Mouse (Mus musculus): ENCODE data around the gene Rps6ka2. TPM values are rescaled to one million over a fixed set of nuclear protein-coding genes. Genes with fewer than 3 reads are reported as not detected.

Gene Rps6ka2
- 1.5 and 1.6 TPM in 2 replicates for polyA plus RNA-seq (2012; rRNA removed; ENCODE audit: low replicate concordance)

DNA sequence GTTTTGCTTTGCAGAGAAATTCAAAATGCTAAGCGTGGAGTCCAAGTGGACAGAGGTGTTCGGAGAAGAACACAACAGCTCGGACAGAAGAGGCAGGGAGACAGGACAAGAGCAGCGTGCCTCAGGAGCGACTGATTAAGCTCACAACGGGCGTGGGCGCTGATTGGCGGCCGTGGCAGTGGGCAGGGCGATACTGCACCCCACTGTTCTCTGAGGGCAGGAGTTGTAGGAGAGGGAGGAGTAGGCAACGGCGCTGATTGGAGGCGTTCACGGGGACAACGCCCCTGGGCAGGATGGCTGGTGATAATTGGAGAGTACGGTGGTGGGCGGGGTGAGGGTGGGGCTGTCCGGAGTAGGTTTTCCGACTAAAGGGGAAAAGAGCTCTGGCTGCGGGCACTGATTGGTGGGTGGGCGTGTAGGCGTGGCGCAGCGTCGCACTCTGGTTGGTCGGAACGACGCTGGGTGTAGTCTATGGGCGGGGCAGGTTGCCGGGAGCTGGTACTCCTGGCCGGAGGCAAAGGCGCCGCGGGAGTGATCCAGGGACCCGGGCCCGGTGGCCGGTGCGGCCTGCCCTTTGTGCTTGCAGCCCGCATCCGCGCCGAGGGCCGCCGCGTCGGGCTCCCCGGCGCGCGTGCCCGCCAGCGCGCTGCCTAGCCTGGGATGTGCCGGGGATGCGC lies at the start of gene Rps6ka2:
Rps6ka2 (plus strand) TSS at position 489 of the 677 bp plus-strand sequence.

DNA sequence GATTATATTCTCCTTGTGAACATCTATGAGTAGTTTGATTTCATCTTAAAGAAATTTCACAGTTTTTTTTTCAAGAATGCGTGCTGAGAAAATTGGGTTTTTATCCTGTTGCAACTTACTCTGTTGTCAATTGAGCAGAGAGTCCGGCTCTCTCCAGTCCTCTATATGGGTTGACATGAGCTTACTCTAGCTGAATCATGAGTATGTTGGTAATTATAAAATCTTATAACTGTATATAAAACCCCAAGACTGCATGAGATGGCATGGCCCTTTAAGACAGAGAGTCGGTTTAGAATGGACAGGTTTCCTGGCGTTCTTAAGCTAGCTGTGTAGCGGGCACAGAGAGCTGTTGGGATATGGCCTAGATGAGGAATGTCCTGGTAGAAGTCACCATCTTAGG lies 154.4 kb downstream of the Rps6ka2 start, which contains the start of gene Tcp10a:
Tcp10a (plus strand) TSS at position 301 of the 400 bp plus-strand sequence.

DNA sequence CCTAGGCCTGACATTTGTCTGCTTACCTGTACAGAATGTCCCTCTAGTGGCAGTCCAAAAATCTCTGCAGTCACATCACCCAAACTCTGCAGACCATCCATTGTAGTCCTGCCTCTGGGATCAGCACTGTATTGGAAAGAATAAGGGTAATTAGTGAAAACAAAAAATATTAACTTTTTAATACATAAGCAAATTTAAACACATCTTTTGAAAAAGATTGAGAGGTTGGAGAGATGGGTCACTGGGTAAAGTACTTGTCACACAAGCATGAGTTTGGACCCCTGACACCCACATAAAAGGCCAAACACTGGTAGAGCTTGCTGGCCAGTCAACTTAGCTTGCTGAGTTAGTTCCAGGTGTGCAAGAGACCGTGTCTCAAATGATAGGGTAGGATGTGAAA lies 182.7 kb downstream of the Rps6ka2 start, which contains the start of gene Ttll2:
Ttll2 (minus strand) TSS at position 101 of the 400 bp plus-strand sequence.

Other genes with a start within 250 kb of the Rps6ka2 start
- 25.1 and 29.1 TPM in 2 replicates for gene Rsph3b, start 221.4 kb upstream of the Rps6ka2 start, polyA plus RNA-seq (2012; rRNA removed; ENCODE audit: low replicate concordance)
- 3.1 and 4.2 TPM in 2 replicates for gene Tagap1, start 209.0 kb upstream of the Rps6ka2 start, polyA plus RNA-seq (2012; rRNA removed; ENCODE audit: low replicate concordance)
- 42.0 and 55.3 TPM in 2 replicates for gene Rnaset2b, start 199.5 kb upstream of the Rps6ka2 start, polyA plus RNA-seq (2012; rRNA removed; ENCODE audit: low replicate concordance)
- 9.4 TPM in 1 of 2 replicates, not detected in the other for gene Gm49721, start 191.2 kb upstream of the Rps6ka2 start, polyA plus RNA-seq (2012; rRNA removed; ENCODE audit: low replicate concordance)
- not detected in 2 replicates for gene Gm1604a, start 144.5 kb upstream of the Rps6ka2 start, polyA plus RNA-seq (2012; rRNA removed; ENCODE audit: low replicate concordance)
- not detected in 2 replicates for gene Tcp10a, start 154.5 kb downstream of the Rps6ka2 start, polyA plus RNA-seq (2012; rRNA removed; ENCODE audit: low replicate concordance)
- 0.89 and 5.2 TPM in 2 replicates for gene Ttll2, start 182.6 kb downstream of the Rps6ka2 start, polyA plus RNA-seq (2012; rRNA removed; ENCODE audit: low replicate concordance)
- gene Gm49630, start 201.9 kb downstream of the Rps6ka2 start, polyA plus RNA-seq (2012; rRNA removed; ENCODE audit: low replicate concordance): 2.8 and 19.8 TPM in 2 replicates
- gene Unc93a2, start 215.3 kb downstream of the Rps6ka2 start, polyA plus RNA-seq (2012; rRNA removed; ENCODE audit: low replicate concordance): 13.6 and 59.8 TPM in 2 replicates